Mouse (Mus musculus) ES-Bruce4 (cell line): ENCODE results near the gene Cct8l1.

Experiments
- CTCF ChIP-seq: IDR thresholded peaks from one replicate; pipeline ENCODE4 v1.8.1; 2011; ENCODE audit warnings: low read depth, low read length
- EP300 ChIP-seq: IDR thresholded peaks from 2 replicates; pipeline ENCODE4 v1.6.1; 2011; ENCODE audit warnings: low read depth, low read length; ENCODE audit not compliant: insufficient read depth
- POLR2A ChIP-seq: IDR thresholded peaks from one replicate; pipeline ENCODE4 v1.8.1; 2011; ENCODE audit warnings: low read length; ENCODE audit not compliant: insufficient read depth

DNA sequence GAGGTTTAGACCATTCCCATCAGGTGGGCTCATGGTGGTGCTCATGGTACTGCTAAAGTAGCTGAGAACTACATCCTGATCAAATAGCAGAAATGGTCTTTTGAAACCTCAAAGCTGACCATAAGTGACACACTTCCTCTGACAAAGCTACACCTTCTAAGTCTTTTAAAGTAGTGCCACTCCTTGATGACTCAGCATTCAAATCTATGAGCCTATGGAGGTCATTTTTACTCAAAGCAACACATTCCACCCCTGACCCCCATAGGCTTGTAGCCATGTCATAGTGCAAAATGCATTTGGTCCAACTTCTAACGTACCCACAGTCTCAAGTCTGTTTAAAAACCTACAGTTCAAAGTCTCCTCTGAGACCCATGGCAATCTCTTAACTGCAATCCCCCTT lies 35.0 kb downstream of the Cct8l1 start:
- no peak for TF ChIP-seq CTCF
- TF ChIP-seq EP300, result no peak
- TF ChIP-seq POLR2A, result no peak
